Mouse (Mus musculus): ENCODE measurements around the gene Slc16a4. TPM values are rescaled to one million over a fixed set of nuclear protein-coding genes. Genes with fewer than 3 reads are reported as not detected.

Slc16a4 gene
- polyA plus RNA-seq, 1 experiment from 2014 or later: 3.1 TPM

DNA sequence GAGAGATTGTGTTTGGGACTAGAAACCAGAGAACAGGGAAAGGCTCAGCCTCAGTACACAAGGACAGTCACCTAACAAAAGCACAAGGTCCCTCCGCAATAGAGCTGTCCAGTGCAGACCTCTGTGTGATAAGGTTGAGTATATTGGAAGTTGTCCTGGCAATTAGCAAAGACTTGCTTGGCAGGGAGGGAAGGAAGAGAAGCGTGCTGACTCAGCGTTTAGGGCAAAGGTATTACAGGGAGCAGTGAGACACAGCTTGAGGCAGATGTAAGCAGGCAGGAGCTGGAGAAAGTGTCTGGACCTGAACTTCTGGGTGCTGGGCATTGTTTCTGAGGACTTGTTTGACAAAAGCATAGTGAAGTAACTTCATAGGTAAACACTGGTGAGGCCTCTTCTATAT, 35.0 kb upstream of the Slc16a4 start:
- 79% methylated on average over 3 of the region's 3 CpGs for WGBS
- no peak for ATAC-seq (ENCODE audit: insufficient number of reproducible peaks, insufficient read depth, low FRiP score, low read depth)
- H3K9ac ChIP-seq (ENCODE audit: low read length): no peak overlapping the region

DNA sequence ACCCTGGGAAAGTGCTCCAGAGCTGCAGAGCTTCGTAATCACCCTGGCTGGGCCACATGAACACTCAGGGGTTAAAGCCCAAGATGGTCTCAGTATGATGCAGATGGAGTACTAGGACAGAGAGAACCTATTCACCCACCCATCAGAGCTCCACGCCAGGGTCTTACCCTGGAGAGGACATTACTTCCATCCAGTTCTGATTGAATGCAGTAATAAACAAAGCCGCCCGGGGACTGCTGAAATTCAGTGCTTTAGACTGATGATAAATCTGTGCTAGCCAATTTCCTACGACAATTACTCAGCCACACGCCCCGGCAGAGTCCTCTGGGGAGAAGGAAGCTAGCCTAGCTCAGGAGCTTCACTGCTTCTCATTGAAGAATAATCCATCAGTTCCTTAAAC, 34.3 kb upstream of the Slc16a4 start:
- H3K4me2 ChIP-seq (ENCODE audit: low read length): no peak overlapping the region
- WGBS: 73% methylated on average over 7 of the region's 7 CpGs
- H3K27me3 ChIP-seq (ENCODE audit: control insufficient read depth, insufficient read depth, low read length): no peaks in the 10 kb centered on the region
- no peak for ATAC-seq (ENCODE audit: insufficient number of reproducible peaks, insufficient read depth, low FRiP score, low read depth)
- H3K27ac ChIP-seq (replicated peaks in 1 of 2; ENCODE audit: control insufficient read depth in 1 of 2, insufficient read depth in 1 of 2, low read depth in 2 of 2, low read length in 2 of 2): no peak overlapping the region
- H3K4me1 ChIP-seq (ENCODE audit: control insufficient read depth in 2 of 2, insufficient read depth in 2 of 2, low read length in 2 of 2): no peaks in the 10 kb centered on the region; a peak in 1 of 4 replicates
- H3K9ac ChIP-seq (ENCODE audit: low read length): no peak overlapping the region
- no peak overlapping the region for H3K4me3 ChIP-seq (ENCODE audit: control insufficient read depth in 1 of 2, insufficient read depth in 1 of 2, low read depth in 1 of 2, low read length in 2 of 2)
- H3K9me3 ChIP-seq (ENCODE audit: control insufficient read depth, low read length): no peaks in the 10 kb centered on the region
- H3K36me3 ChIP-seq (ENCODE audit: control insufficient read depth, insufficient read depth, low read length): no peaks in the 10 kb centered on the region

More for the DNA sequence above, 35.0 kb upstream of the Slc16a4 start:
- Histone ChIP-seq H3K4me3 (ENCODE audit: control insufficient read depth in 1 of 2, insufficient read depth in 1 of 2, low read depth in 1 of 2, low read length in 2 of 2) (no peak overlapping the region), H3K4me2 (ENCODE audit: low read length) (no peak overlapping the region), H3K4me1 (ENCODE audit: control insufficient read depth in 2 of 2, insufficient read depth in 2 of 2, low read length in 2 of 2) (no peaks in the 10 kb centered on the region; a peak in 1 of 4 replicates), H3K36me3 (ENCODE audit: control insufficient read depth, insufficient read depth, low read length) (no peaks in the 10 kb centered on the region), H3K27me3 (ENCODE audit: control insufficient read depth, insufficient read depth, low read length) (no peaks in the 10 kb centered on the region), H3K27ac (replicated peaks in 1 of 2; ENCODE audit: control insufficient read depth in 1 of 2, insufficient read depth in 1 of 2, low read depth in 2 of 2, low read length in 2 of 2) (no peak overlapping the region), H3K9me3 (ENCODE audit: control insufficient read depth, low read length) (no peaks in the 10 kb centered on the region)

- Histone ChIP-seq H3K4me3 (ENCODE audit: control insufficient read depth in 1 of 2, insufficient read depth in 1 of 2, low read depth in 1 of 2, low read length in 2 of 2) (no peak overlapping the region), H3K4me1 (ENCODE audit: control insufficient read depth in 2 of 2, insufficient read depth in 2 of 2, low read length in 2 of 2) (no peaks in the 10 kb centered on the region; a peak in 1 of 4 replicates), H3K4me2 (ENCODE audit: low read length) (no peak overlapping the region), H3K9me3 (ENCODE audit: control insufficient read depth, low read length) (no peaks in the 10 kb centered on the region), H3K9ac (ENCODE audit: low read length) (no peak overlapping the region), H3K27ac (replicated peaks in 1 of 2; ENCODE audit: control insufficient read depth in 1 of 2, insufficient read depth in 1 of 2, low read depth in 2 of 2, low read length in 2 of 2) (no peak overlapping the region), H3K27me3 (ENCODE audit: control insufficient read depth, insufficient read depth, low read length) (no peaks in the 10 kb centered on the region), H3K36me3 (ENCODE audit: control insufficient read depth, insufficient read depth, low read length) (no peaks in the 10 kb centered on the region)
- no peak for ATAC-seq (ENCODE audit: insufficient number of reproducible peaks, insufficient read depth, low FRiP score, low read depth)
- 51% methylated on average over 5 of the region's 5 CpGs for WGBS
Measured at GRCm38 (mm10) chr3:107257924-107258323, 33.1 kb upstream of the Slc16a4 start.

GRCm38 (mm10) chr3:107260956-107261850, 29.8 kb upstream of the Slc16a4 start:
- Histone ChIP-seq H3K36me3 (ENCODE audit: control insufficient read depth, insufficient read depth, low read length) (no peaks in the 10 kb centered on the region), H3K27ac (replicated peaks in 1 of 2; ENCODE audit: control insufficient read depth in 1 of 2, insufficient read depth in 1 of 2, low read depth in 2 of 2, low read length in 2 of 2) (no peak overlapping the region), H3K9me3 (ENCODE audit: control insufficient read depth, low read length) (no peaks in the 10 kb centered on the region), H3K4me2 (ENCODE audit: low read length) (no peak overlapping the region), H3K27me3 (ENCODE audit: control insufficient read depth, insufficient read depth, low read length) (no peaks in the 10 kb centered on the region), H3K4me3 (ENCODE audit: control insufficient read depth in 1 of 2, insufficient read depth in 1 of 2, low read depth in 1 of 2, low read length in 2 of 2) (no peak overlapping the region), H3K4me1 (ENCODE audit: control insufficient read depth in 2 of 2, insufficient read depth in 2 of 2, low read length in 2 of 2) (no peaks in the 10 kb centered on the region; a peak in 1 of 4 replicates), H3K9ac (ENCODE audit: low read length) (no peak overlapping the region)
- ATAC-seq (ENCODE audit: insufficient number of reproducible peaks, insufficient read depth, low FRiP score, low read depth): no peak
- 60% methylated on average over 8 of the region's 8 CpGs for WGBS

GRCm38 (mm10) chr3:107261851-107262165, 29.2 kb upstream of the Slc16a4 start:
- no peak overlapping the region for H3K4me3 ChIP-seq (ENCODE audit: control insufficient read depth in 1 of 2, insufficient read depth in 1 of 2, low read depth in 1 of 2, low read length in 2 of 2)
- ATAC-seq (ENCODE audit: insufficient number of reproducible peaks, insufficient read depth, low FRiP score, low read depth): no peak
- 66% methylated on average over 7 of the region's 7 CpGs for WGBS
- no peak overlapping the region for H3K9ac ChIP-seq (ENCODE audit: low read length)
- H3K4me1 ChIP-seq (ENCODE audit: control insufficient read depth in 2 of 2, insufficient read depth in 2 of 2, low read length in 2 of 2): no peaks in the 10 kb centered on the region; a peak in 1 of 4 replicates
- H3K27ac ChIP-seq (replicated peaks in 1 of 2; ENCODE audit: control insufficient read depth in 1 of 2, insufficient read depth in 1 of 2, low read depth in 2 of 2, low read length in 2 of 2): no peak overlapping the region
- H3K27me3 ChIP-seq (ENCODE audit: control insufficient read depth, insufficient read depth, low read length): no peaks in the 10 kb centered on the region
- no peaks in the 10 kb centered on the region for H3K36me3 ChIP-seq (ENCODE audit: control insufficient read depth, insufficient read depth, low read length)
- no peaks in the 10 kb centered on the region for H3K9me3 ChIP-seq (ENCODE audit: control insufficient read depth, low read length)
- no peak overlapping the region for H3K4me2 ChIP-seq (ENCODE audit: low read length)

DNA sequence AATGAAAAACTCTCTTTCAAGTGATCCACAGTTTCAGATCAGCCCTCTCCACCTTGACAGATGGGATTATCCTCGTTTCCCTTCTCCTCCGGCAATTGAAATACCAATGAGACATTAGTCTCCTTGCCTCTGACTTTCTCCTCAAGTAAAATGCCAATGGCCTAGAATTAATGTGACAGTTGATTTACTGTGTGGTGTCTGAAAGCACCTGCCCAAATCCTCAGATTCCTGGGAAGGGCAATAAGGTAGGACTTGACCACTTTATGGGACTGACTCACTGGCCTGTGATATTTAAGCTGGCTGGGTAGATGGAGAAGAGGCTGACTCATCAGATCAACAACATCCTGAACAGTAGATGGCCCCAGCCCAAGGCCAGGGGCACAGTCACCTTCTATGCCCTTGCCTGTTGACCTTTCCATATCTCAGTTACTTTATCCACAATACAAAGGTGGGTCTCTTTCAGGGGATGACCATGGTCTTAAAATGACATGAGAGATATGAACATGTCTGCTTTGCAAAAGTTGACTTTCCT, 24.1 kb upstream of the Slc16a4 start:
- H3K4me1 ChIP-seq (ENCODE audit: control insufficient read depth in 2 of 2, insufficient read depth in 2 of 2, low read length in 2 of 2): no peaks in the 10 kb centered on the region
- H3K9ac ChIP-seq (ENCODE audit: low read length): no peak overlapping the region
- 74% methylated on average over 2 of the region's 2 CpGs for WGBS
- H3K9me3 ChIP-seq (ENCODE audit: control insufficient read depth, low read length): no peaks in the 10 kb centered on the region
- H3K27ac ChIP-seq (replicated peaks in 1 of 2; ENCODE audit: control insufficient read depth in 1 of 2, insufficient read depth in 1 of 2, low read depth in 2 of 2, low read length in 2 of 2): no peak overlapping the region
- no peak overlapping the region for H3K4me3 ChIP-seq (ENCODE audit: control insufficient read depth in 1 of 2, insufficient read depth in 1 of 2, low read depth in 1 of 2, low read length in 2 of 2)
- H3K36me3 ChIP-seq (ENCODE audit: control insufficient read depth, insufficient read depth, low read length): no peaks in the 10 kb centered on the region
- no peak overlapping the region for H3K4me2 ChIP-seq (ENCODE audit: low read length)
- ATAC-seq (ENCODE audit: insufficient number of reproducible peaks, insufficient read depth, low FRiP score, low read depth): no peak
- H3K27me3 ChIP-seq (ENCODE audit: control insufficient read depth, insufficient read depth, low read length): no peaks in the 10 kb centered on the region

DNA sequence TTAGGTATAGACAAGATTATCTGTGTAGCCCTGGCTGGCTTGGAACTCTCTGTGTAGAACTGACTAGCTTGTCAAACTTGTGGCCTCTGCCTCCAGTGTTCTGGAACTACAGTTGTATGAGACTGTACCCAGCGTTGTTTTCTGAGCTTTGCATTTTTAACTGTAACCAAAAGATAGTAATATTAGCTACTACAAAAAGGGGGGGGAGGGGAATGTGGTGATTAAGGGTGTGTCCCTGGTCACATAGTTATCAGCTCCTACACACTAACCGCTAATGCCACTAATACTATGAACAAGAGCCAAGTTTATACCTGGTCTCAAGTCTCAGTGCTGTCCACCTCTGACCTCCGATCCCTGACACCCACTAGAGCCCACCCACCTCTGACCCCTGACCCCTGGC, 18.6 kb upstream of the Slc16a4 start:
- Histone ChIP-seq H3K36me3 (ENCODE audit: control insufficient read depth, insufficient read depth, low read length) (no peaks in the 10 kb centered on the region), H3K4me3 (ENCODE audit: control insufficient read depth in 1 of 2, insufficient read depth in 1 of 2, low read depth in 1 of 2, low read length in 2 of 2) (no peak overlapping the region), H3K27me3 (ENCODE audit: control insufficient read depth, insufficient read depth, low read length) (peaks cover 4% of the 10 kb centered on the region; the same call in 1 of the 2 replicates), H3K4me2 (ENCODE audit: low read length) (no peak overlapping the region), H3K27ac (replicated peaks in 1 of 2; ENCODE audit: control insufficient read depth in 1 of 2, insufficient read depth in 1 of 2, low read depth in 2 of 2, low read length in 2 of 2) (no peak overlapping the region), H3K4me1 (ENCODE audit: control insufficient read depth in 2 of 2, insufficient read depth in 2 of 2, low read length in 2 of 2) (no peaks in the 10 kb centered on the region), H3K9me3 (ENCODE audit: control insufficient read depth, low read length) (no peaks in the 10 kb centered on the region), H3K9ac (ENCODE audit: low read length) (no peak overlapping the region)
- no peak for ATAC-seq (ENCODE audit: insufficient number of reproducible peaks, insufficient read depth, low FRiP score, low read depth)
- 77% methylated on average over 3 of the region's 3 CpGs for WGBS

All from heart, embryonic 14.5 days (tissue).